Mouse (Mus musculus) Muller cell, postnatal 12 days (primary cell): ENCODE data around the gene Ilf2.

Experiments
- DNase-seq: peaks from one replicate; pipeline ENCODE4 v3.0.0-alpha.2; 2015; ENCODE audit errors: inconsistent ontology term

Gene Ilf2

DNA sequence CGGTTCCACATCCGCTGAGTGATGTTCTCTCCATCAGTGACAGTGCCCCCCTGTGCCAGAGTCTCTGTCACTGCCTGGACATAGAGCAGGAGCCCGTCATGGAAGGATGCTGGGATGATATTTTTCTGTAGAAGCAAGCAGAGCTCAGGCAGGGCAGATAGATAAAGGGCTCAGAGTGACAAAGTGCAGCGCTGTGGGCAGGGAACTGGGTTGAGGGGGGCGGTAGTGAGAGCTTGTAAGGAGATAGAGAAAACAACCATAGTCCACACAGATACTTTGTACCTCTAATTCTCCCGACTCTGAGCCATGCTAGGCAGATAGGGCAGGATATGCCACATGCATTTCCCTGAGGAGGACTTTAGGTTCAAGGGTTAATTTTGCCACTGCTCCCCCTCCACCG, 13.3 kb upstream of the Ilf2 start:
- no peak for DNase-seq

DNA sequence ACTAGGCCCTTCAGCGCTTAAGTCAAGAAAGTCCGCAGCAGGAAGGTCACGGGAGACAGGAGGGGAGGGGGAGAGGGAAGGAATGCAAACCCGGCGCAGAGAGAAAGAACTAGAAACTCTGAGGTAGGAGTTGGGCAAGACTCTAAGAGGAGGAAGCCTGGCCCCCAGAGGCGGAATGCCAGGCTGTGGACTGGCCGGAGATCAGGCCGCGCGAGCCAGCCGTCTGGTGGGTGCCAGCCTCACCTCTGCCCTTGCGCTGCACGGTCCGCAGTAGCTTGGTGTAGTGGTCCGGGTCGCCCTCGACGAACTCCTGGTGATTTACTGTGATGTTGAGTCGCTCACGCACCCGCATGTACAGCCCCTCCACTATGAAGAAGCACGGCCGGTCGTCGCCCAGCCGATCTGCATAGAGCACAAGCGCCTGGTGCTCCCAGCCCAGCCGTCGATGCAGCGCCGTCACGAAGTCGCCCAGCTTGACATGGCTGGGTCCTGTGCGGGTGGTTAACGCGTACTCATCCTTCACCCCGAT, 11.3 kb upstream of the Ilf2 start:
- no peak for DNase-seq

DNA sequence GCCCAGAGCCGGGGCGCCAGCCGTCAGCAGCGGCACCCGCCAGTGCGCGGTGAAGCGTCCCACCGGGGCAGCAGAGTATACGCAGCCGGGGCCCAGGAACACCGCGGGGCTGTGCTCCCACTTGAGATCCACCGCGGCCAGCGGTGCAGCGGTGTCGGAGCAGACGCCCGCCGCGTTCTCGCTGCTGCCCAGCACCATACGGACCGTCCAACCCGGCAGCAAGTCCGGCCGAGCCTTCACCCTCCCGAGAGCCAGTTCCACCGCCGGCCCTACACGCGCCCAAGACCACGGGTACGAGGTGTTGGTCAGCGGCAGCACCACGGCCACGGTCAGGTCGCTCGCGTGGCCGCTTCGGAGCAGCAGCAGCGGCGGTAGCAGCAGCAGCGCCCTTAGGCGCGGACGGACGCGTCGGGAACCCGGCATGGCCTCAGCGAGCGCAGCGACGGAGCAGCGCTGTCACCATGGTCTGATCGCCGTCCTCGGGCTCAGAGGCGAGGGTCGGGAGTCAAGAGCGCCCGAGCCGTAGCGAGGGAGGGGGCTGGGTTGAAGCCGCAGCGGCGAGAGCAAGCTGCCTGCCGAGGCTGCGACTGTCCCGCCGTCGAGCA, 10.7 kb upstream of the Ilf2 start:
- peak; percentile 36 for DNase-seq

- peak; percentile 29 for DNase-seq
Measured at GRCm38 (mm10) chr3:90465686-90466310, 10.1 kb upstream of the Ilf2 start, which contains the start of gene Npr1. Gene Npr1, minus strand, starts transcription at chr3:90465866.

DNA sequence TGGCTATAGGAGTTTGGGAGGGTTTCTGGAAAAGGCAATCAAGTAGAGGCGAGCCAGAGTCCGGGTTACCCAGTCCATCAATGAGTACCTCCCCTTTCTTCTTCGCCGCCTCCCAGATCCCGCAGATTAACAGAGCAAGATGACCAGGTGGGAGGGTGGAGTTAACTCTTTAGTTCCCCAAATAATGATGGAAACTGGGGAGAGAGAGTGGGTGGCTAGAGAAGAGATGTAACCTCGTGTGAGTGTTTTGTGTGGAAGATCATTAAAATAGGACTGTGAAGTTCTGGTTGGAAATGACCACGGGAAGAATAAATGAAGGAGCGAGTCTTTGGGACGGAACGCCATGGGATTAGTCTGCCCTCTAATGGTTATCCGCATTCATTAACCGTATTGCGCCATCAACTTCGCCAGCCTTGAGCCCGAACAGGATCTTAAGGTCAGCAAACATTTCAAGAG, 9.6 kb upstream of the Ilf2 start:
- DNase-seq: peak; percentile 64

DNA sequence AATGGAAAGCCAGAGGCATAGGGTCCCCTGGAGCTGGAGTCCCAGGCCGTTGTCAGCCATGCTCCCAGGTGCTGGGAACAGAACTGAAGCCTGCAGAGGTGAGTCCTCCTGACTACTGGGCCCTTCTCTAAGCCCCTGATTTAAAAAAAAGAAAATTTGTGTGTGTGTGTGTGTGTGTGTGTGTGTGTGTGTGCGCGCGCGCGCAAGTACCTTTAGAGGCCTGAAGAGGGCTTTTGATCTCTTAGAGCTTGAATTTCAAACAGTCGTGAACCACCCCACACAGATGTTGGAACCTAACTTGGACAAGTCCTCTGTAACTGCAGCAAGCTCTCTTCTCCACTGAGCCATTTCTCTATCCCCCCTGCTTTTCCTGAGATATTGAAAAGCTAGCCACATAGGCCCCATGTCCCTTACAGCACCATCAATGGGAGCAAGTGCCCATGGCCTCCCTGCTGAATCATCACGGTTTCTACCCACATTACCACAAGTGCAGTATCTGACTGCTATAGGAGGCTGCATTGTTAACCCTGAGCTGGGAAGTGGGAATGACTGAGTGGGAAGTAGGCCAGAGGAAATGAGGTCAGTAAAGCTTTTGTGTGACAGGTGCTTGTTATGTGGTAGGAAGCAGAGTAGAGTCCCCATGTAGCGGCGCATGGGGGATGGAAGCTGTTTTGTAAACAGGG, 8.2 kb upstream of the Ilf2 start:
- DNase-seq: peak; percentile 14

DNA sequence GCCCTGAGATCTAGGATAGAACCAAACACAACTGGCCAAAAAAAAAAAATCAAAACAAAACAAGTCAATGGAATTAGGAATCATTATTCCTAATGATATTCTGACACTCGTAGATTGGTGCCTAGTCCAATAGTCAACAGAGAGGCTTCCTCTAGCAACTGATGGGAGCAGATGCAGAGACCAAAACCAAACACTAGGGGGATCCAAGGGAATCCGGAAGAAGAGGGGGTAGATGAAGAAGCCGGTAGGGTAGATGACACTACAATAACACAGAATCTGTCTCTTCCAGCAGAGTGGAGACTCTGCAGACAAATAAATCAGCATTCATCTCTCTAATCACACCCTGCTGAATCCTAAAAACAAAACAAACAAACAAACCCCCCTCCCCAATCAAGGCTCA, 3.7 kb upstream of the Ilf2 start:
- DNase-seq: no peak

DNA sequence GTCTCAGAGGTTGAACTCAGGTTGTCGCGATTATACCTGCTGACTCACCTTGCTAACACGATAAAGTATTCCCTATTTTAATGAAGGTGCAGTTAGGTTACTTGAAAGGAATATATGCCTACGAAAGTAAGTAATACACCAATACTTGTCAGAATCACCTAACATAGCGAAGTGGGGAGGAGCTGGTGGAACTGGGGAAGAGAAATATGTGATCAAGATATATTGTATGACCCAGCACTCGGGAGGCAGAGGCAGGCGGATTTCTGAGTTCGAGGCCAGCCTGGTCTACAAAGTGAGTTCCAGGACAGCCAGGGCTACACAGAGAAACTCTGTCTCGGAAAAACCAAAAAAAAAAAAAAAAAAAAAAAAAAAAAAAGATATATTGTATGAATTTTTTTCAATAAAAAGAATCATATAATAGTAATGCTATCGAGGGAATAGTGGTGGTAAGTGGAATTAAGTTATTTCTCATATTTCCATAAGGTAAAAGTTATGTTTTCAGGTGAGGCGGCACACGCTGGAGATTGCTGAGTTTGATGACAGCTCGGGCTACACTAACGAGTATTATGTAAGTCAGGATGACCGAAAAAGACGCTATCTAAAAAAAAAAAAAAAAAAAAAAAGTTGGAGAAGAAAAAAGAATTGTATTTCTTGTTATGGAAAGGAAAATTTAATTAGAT, 635 bp upstream of the Ilf2 start:
- no peak for DNase-seq

GRCm38 (mm10) chr3:90486998-90487397, 11.1 kb downstream of the Ilf2 start:
- DNase-seq: no peak

GRCm38 (mm10) chr3:90488576-90488975, 12.7 kb downstream of the Ilf2 start:
- DNase-seq: no peak

DNA sequence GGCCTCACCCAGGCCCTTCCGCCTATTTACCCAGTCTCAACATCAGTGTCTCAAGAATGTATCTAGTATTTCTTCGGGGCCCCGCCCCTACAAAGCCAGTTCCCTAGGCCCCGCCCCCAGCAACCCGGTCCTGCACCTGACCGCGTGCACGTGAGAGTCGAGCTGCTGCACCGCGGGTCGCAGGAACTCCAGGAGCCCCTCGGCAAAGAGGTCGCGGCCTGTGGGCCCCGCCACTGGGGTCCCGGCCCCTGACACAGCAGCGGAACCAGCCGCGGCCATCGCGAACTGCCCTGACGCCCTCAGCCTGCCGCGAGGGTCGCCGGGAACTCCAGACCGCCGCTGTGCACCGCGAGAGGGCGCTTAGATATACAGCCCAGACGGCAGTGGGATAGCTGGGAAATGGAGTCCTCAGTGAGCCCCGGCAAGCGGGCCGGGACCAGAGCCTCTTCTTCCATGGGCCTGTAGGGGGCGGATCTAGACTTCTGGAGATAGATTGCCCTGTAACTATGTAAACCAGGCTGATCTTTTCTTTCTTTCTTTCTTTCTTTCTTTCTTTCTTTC, 14.8 kb downstream of the Ilf2 start, which contains the start of gene Snapin:
Gene Snapin, minus strand, starts transcription at position 338 of the 561 bp plus-strand sequence.
- peak; percentile 95 for DNase-seq

GRCm38 (mm10) chr3:90491350-90491749, 15.4 kb downstream of the Ilf2 start:
- no peak for DNase-seq

- no peak for DNase-seq
Measured at GRCm38 (mm10) chr3:90493831-90494540, 18.1 kb downstream of the Ilf2 start.

GRCm38 (mm10) chr3:90495850-90496525, 20.1 kb downstream of the Ilf2 start:
- DNase-seq: no peak

GRCm38 (mm10) chr3:90497597-90497996, 21.7 kb downstream of the Ilf2 start:
- no peak for DNase-seq

- no peak for DNase-seq
Measured at GRCm38 (mm10) chr3:90503444-90503843, 27.5 kb downstream of the Ilf2 start.

DNA sequence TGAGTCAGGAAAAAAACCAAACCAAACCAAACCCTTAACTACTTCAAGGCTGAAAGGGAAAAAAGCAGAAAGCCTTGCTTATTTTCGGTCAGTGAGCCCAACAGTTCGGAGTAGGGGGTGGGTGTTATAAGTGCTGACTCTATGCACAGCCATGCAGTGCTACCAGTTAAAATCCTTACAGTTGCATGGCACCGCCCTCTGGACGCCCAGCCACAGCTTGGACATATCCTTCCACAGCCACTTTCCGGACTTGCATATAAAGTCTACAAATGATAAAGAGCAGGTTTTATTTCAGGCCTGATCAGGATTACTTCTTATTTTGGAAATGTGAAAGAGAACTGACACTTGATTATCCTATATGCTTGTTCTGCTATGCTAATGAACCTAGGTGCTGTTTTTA, 29.3 kb downstream of the Ilf2 start:
- DNase-seq: no peak

DNA sequence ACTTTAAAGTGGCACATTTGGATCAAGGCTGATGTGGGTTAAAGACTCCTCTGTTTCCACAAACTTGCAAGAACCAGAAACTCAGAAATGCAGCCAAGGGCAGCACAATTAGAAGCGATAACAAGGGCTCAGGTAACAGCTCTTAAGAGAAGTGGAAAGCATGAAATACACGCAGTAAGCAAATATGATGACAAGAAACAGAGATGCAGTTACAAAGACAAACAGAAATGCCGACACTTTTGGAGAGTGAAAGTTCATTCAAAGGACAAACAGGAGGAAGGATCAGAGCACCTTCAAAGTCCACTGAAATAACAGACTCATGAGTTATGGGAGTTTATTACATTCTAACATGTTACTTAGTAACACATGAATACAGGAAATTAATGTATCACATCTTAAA, 30.4 kb downstream of the Ilf2 start:
- no peak for DNase-seq

DNA sequence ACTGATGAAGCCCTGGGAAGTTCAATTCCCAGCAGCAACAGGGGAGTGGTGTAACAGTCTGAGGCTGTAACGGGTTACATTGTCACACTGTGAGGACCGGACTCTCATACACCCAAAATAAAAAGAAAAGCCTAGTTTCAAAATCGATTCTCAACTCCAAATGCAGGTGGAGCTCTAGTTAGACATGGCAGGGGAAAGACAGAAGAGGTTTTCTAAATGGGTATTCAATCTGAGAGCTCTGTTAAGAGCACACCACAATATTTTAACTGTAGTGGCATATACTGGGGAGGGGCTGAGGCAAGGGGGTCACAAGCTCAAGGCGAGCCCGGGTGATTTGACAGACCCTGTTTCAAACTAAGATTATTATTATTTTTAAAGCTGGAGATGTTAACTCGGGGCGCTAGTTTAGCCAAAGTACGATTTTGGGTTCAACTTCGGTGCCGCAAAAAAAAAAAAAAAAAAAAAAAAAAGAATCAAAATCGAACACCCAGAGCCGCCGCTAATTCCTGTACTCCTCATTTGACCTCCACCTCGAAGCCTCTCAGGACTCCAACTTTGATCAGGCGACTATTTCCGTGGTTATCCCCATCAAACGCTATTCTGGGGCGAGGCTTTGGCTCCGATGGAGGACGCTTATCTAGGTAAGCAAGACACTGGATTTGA, 32.5 kb downstream of the Ilf2 start:
- peak; percentile 40 for DNase-seq
